22 mouse cellular contexts compared by ENCODE assay signal in genomic region chr13:3635076-3635475, GRCm38 (mm10). TPM values are rescaled to one million over a fixed set of nuclear protein-coding genes. Genes with fewer than 3 reads are reported as not detected.
A peak's percentile ranks its signal among the peaks of the same experiment; 100 is the strongest.
DNase-seq lines count a peak whose midpoint lies in the region; ATAC-seq lines count a peak whose summit lies in the region.
"Had no signal": no experiment of that assay in that cellular context is flagged by ENCODE, and none has a peak within 500 bp of the region (broad histone marks: within the 10 kb centered on the region; RNA-seq: fewer than 3 reads in every experiment).

No protein-coding gene starts in this region.

- H3K36me3 ChIP-seq in kidney, embryonic 14.5 days (ENCODE audit: control insufficient read depth, insufficient read depth, low read length), result no peaks in the 10 kb centered on the region
- H3K36me3 ChIP-seq in neural tube, embryonic 13.5 days, result no peaks in the 10 kb centered on the region
- H3K36me3 ChIP-seq: embryonic facial prominence, embryonic 15.5 days; G1E; hindbrain, embryonic 12.5 days; intestine, embryonic 15.5 days; liver, embryonic 13.5 days; neural tube, embryonic 15.5 days; stomach, embryonic 15.5 days had no signal

- no peak overlapping the region for H3K27ac ChIP-seq in kidney, embryonic 14.5 days (ENCODE audit: low read depth, low read length)
- H3K27ac ChIP-seq in neural tube, embryonic 13.5 days (replicated peaks), result no peak overlapping the region
- H3K27ac ChIP-seq: embryonic facial prominence, embryonic 15.5 days; intestine, embryonic 15.5 days; liver, embryonic 13.5 days; stomach, embryonic 15.5 days had no signal

- no peak overlapping the region for H3K9ac ChIP-seq in kidney, embryonic 14.5 days (ENCODE audit: low read depth, low read length)
- no peak overlapping the region for H3K9ac ChIP-seq in neural tube, embryonic 13.5 days

- WGBS in kidney, embryonic 14.5 days, result 92% methylated on average over 3 of the region's 3 CpGs
- WGBS in neural tube, embryonic 13.5 days, result 96% methylated on average over 3 of the region's 3 CpGs

- DNase-seq in heart, adult 11 months, result peak; percentile 77
- no peak for DNase-seq in heart, adult 8-10 months (ENCODE audit: low spot score)
- DNase-seq in kidney, adult 8-10 months, result peak; percentile 52 to 62
- DNase-seq in neural tube, embryonic 10.5 days (ENCODE audit: extremely low spot score, low spot score), result no peak
- DNase-seq in left cerebral cortex, postnatal 36 days (ENCODE audit: low spot score in 2 of 2), result no peak
- DNase-seq in gastrocnemius, postnatal 14 days, result no peak
- DNase-seq: adrenal gland, adult 8-10 months; B cell, adult 2 months; cerebellum, adult 11-12 months; cerebellum, postnatal 36 days; gastrocnemius, adult 2 months; liver, embryonic 13.5 days; lung, embryonic 14.5 days; thymus, postnatal 25 days had no signal

- H3K4me2 ChIP-seq in kidney, embryonic 14.5 days (replicated peaks; ENCODE audit: low read depth, low read length), result no peak overlapping the region
- peak overlapping the region; percentile 75 for H3K4me2 ChIP-seq in neural tube, embryonic 13.5 days

- intact Hi-C loops in left cerebral cortex, postnatal 36 days (cut with DNase I), result no loop called here
- intact Hi-C loops in gastrocnemius, postnatal 14 days (cut with DNase I; ENCODE audit: low total_unique reads), result no loop called here

- no peak for ATAC-seq in kidney, embryonic 14.5 days (ENCODE audit: low FRiP score, low TSS enrichment)
- no peak for ATAC-seq in neural tube, embryonic 13.5 days (ENCODE audit: low read depth)

- H3K27me3 ChIP-seq in kidney, embryonic 14.5 days (ENCODE audit: control insufficient read depth, insufficient read depth, low read length), result no peaks in the 10 kb centered on the region
- H3K27me3 ChIP-seq in neural tube, embryonic 13.5 days, result peaks cover 4% of the 10 kb centered on the region
- H3K27me3 ChIP-seq: embryonic facial prominence, embryonic 15.5 days; hindbrain, embryonic 12.5 days; intestine, embryonic 15.5 days; stomach, embryonic 15.5 days had no signal

- H3K9me3 ChIP-seq in kidney, embryonic 14.5 days (ENCODE audit: control insufficient read depth, low read length), result no peaks in the 10 kb centered on the region
- H3K9me3 ChIP-seq in neural tube, embryonic 13.5 days, result no peaks in the 10 kb centered on the region
- H3K9me3 ChIP-seq: embryonic facial prominence, embryonic 15.5 days; G1E; hindbrain, embryonic 12.5 days; intestine, embryonic 15.5 days; liver, embryonic 13.5 days; neural tube, embryonic 15.5 days; stomach, embryonic 15.5 days had no signal

- no peak overlapping the region for H3K4me3 ChIP-seq in kidney, embryonic 14.5 days (ENCODE audit: low read length)
- H3K4me3 ChIP-seq in neural tube, embryonic 13.5 days, result no peak overlapping the region

- H3K4me1 ChIP-seq in kidney, embryonic 14.5 days (ENCODE audit: control insufficient read depth, insufficient read depth, low read length), result no peaks in the 10 kb centered on the region
- peaks cover 3% of the 10 kb centered on the region; the same call in 1 of the 2 replicates for H3K4me1 ChIP-seq in neural tube, embryonic 13.5 days (replicated peaks)
- H3K4me1 ChIP-seq: stomach, embryonic 15.5 days had no signal

RNA-seq across cellular contexts. Expression of gene Asb13, which starts 1.2 kb away (rescaled TPM):
- 10 to 100 TPM in 1 of 4 experiments, 1 to 10 TPM in 3; 8.6 to 11.2 (median 8.8) TPM for total RNA-seq in heart, adult 8-10 months (2022)
- polyA plus RNA-seq in kidney, embryonic 14.5 days (2014; fragmentation: Nextera tagmentation; extraction: Ambion mirVana), result 10.5 and 15.7 TPM in 2 replicates
- polyA plus RNA-seq in neural tube, embryonic 13.5 days (2015; fragmentation: Nextera tagmentation; extraction: Ambion mirVana), result 12.2 and 14.9 TPM in 2 replicates
- total RNA-seq in left cerebral cortex, postnatal 36 days (2021), result 10 to 100 TPM; 47.6 to 51.9 TPM
- total RNA-seq in gastrocnemius, postnatal 14 days (2021), result 1 to 10 TPM; 5.4 to 6.5 TPM
- polyA plus RNA-seq: G1E had no signal

RNA-seq across cellular contexts. Expression of gene Fam208b, which starts 24.2 kb away (rescaled TPM):
- total RNA-seq in heart, adult 8-10 months (2022), result 10 to 100 TPM; 10.5 to 14.1 (median 12.5) TPM
- 24.7 and 25.8 TPM in 2 replicates for polyA plus RNA-seq in kidney, embryonic 14.5 days (2014; fragmentation: Nextera tagmentation; extraction: Ambion mirVana)
- polyA plus RNA-seq in neural tube, embryonic 13.5 days (2015; fragmentation: Nextera tagmentation; extraction: Ambion mirVana), result 15.3 and 17.3 TPM in 2 replicates
- total RNA-seq in left cerebral cortex, postnatal 36 days (2021), result 10 to 100 TPM; 23.2 to 29.2 TPM
- total RNA-seq in gastrocnemius, postnatal 14 days (2021), result 10 to 100 TPM in 1 of 2 experiments, 1 to 10 TPM in 1; 8.8 to 10.7 TPM

Comparison
In these comparisons a context has a peak if more than half of its experiments do, and no peak if none do; other contexts are left out.
1. DNase-seq: peak in heart, adult 11 months (single experiment) and kidney, adult 8-10 months (2 of 2); none in heart, adult 8-10 months (single experiment), neural tube, embryonic 10.5 days (single experiment), left cerebral cortex, postnatal 36 days (0 of 2) and gastrocnemius, postnatal 14 days (single experiment).